Mouse (Mus musculus) heart, adult 2 months (tissue): ENCODE measurements around the gene Marc2.

Experiments used
- CTCF ChIP-seq: fragments of 200-600 bp; IDR thresholded peaks from 2 replicates; pipeline ENCODE4 v1.8.1; 2022; ENCODE audit warnings: antibody characterized with exemption, mild to moderate bottlenecking, moderate library complexity
- EP300 ChIP-seq: fragments of 200-500 bp; IDR thresholded peaks from 2 replicates; pipeline ENCODE4 v1.6.1; 2011; ENCODE audit warnings: low read depth, low read length, control low read depth; ENCODE audit not compliant: insufficient read depth
- POLR2A ChIP-seq: fragments of 200-500 bp; IDR thresholded peaks from 2 replicates; pipeline ENCODE4 v1.6.1; 2011; ENCODE audit warnings: mild to moderate bottlenecking, low read depth, low read length, control low read depth; ENCODE audit not compliant: insufficient read depth

- TF ChIP-seq CTCF, result no peak
- TF ChIP-seq POLR2A, result no peak
- TF ChIP-seq EP300, result no peak
Measured at GRCm38 (mm10) chr1:184811716-184812250, 34.5 kb downstream of the Marc2 start.
